Comparison of ENCODE assay signal across 24 mouse cellular contexts in genomic region chr8:126657546-126657945, GRCm38 (mm10).
DNase-seq lines count a peak whose midpoint lies in the region; ATAC-seq lines count a peak whose summit lies in the region.
"Had no signal": no experiment of that assay in that cellular context is flagged by ENCODE, and none has a peak within 500 bp of the region (broad histone marks: within the 10 kb centered on the region; RNA-seq: fewer than 3 reads in every experiment).

No protein-coding gene starts in this region.

- peak; percentile 51 for ATAC-seq in kidney, embryonic 14.5 days (ENCODE audit: low FRiP score, low TSS enrichment)
- no peak for ATAC-seq in neural tube, embryonic 15.5 days (ENCODE audit: low FRiP score)
- ATAC-seq in intestine, embryonic 16.5 days, result no peak
- ATAC-seq: CD4-positive, CD25-positive, alpha-beta regulatory T cell, adult 4 months; forebrain, postnatal 0 days; Patski had no signal

- no peak overlapping the region for H3K4me2 ChIP-seq in kidney, embryonic 14.5 days (replicated peaks; ENCODE audit: low read depth, low read length)
- H3K4me2 ChIP-seq in neural tube, embryonic 15.5 days, result no peak overlapping the region
- no peak overlapping the region for H3K4me2 ChIP-seq in intestine, embryonic 16.5 days (ENCODE audit: low read depth, low read length)
- H3K4me2 ChIP-seq: embryonic facial prominence, embryonic 12.5 days; heart, embryonic 11.5 days; hindbrain, embryonic 13.5 days; limb, embryonic 12.5 days; liver, embryonic 13.5 days; lung, embryonic 15.5 days; midbrain, embryonic 12.5 days; neural tube, embryonic 12.5 days had no signal

- H3K9ac ChIP-seq in kidney, embryonic 14.5 days (ENCODE audit: low read depth, low read length), result no peak overlapping the region
- H3K9ac ChIP-seq in neural tube, embryonic 15.5 days (replicated peaks), result no peak overlapping the region
- H3K9ac ChIP-seq in intestine, embryonic 16.5 days (ENCODE audit: low read depth, low read length), result no peak overlapping the region
- H3K9ac ChIP-seq: embryonic facial prominence, embryonic 12.5 days; forebrain, postnatal 0 days; hindbrain, embryonic 13.5 days; limb, embryonic 12.5 days; liver, embryonic 13.5 days; lung, embryonic 15.5 days; midbrain, embryonic 12.5 days; neural tube, embryonic 12.5 days had no signal

- H3K27ac ChIP-seq in kidney, embryonic 14.5 days (ENCODE audit: low read depth, low read length), result peak overlapping the region; percentile 47; the same call in 1 of the 2 replicates
- H3K27ac ChIP-seq in neural tube, embryonic 15.5 days (replicated peaks), result no peak overlapping the region
- H3K27ac ChIP-seq in intestine, embryonic 16.5 days (ENCODE audit: low read length), result no peak overlapping the region
- H3K27ac ChIP-seq: embryonic facial prominence, embryonic 12.5 days; hindbrain, embryonic 13.5 days; limb, embryonic 12.5 days; liver, embryonic 13.5 days; lung, embryonic 15.5 days; macrophage; midbrain, embryonic 12.5 days; neural tube, embryonic 12.5 days had no signal

- no peaks in the 10 kb centered on the region for H3K36me3 ChIP-seq in kidney, embryonic 14.5 days (ENCODE audit: control insufficient read depth, insufficient read depth, low read length)
- H3K36me3 ChIP-seq in neural tube, embryonic 15.5 days, result no peaks in the 10 kb centered on the region
- H3K36me3 ChIP-seq in intestine, embryonic 16.5 days (ENCODE audit: control insufficient read depth, insufficient read depth, low read length), result no peaks in the 10 kb centered on the region
- H3K36me3 ChIP-seq: embryonic facial prominence, embryonic 12.5 days; hindbrain, embryonic 13.5 days; limb, embryonic 12.5 days; liver, embryonic 13.5 days; lung, embryonic 15.5 days; midbrain, embryonic 12.5 days; neural tube, embryonic 12.5 days had no signal

- H3K4me3 ChIP-seq in kidney, embryonic 14.5 days (ENCODE audit: low read length), result no peak overlapping the region
- no peak overlapping the region for H3K4me3 ChIP-seq in neural tube, embryonic 15.5 days (replicated peaks)
- no peak overlapping the region for H3K4me3 ChIP-seq in intestine, embryonic 16.5 days (ENCODE audit: low read length)
- H3K4me3 ChIP-seq: embryonic facial prominence, embryonic 12.5 days; erythroblast, embryonic 14.5 days; hindbrain, embryonic 13.5 days; limb, embryonic 12.5 days; liver, embryonic 13.5 days; lung, embryonic 15.5 days; midbrain, embryonic 12.5 days; neural tube, embryonic 12.5 days had no signal

- no peaks in the 10 kb centered on the region for H3K27me3 ChIP-seq in kidney, embryonic 14.5 days (ENCODE audit: control insufficient read depth, insufficient read depth, low read length)
- H3K27me3 ChIP-seq in neural tube, embryonic 15.5 days (replicated peaks), result no peaks in the 10 kb centered on the region
- no peaks in the 10 kb centered on the region for H3K27me3 ChIP-seq in intestine, embryonic 16.5 days (replicated peaks; ENCODE audit: control insufficient read depth, insufficient read depth, low read length)
- H3K27me3 ChIP-seq: embryonic facial prominence, embryonic 12.5 days; hindbrain, embryonic 13.5 days; limb, embryonic 12.5 days; liver, embryonic 13.5 days; lung, embryonic 15.5 days; neural tube, embryonic 12.5 days; Patski had no signal

- peaks cover 38% of the 10 kb centered on the region for H3K4me1 ChIP-seq in kidney, embryonic 14.5 days (ENCODE audit: control insufficient read depth, insufficient read depth, low read length)
- peaks cover 54% of the 10 kb centered on the region for H3K4me1 ChIP-seq in neural tube, embryonic 15.5 days
- H3K4me1 ChIP-seq in intestine, embryonic 16.5 days (ENCODE audit: control insufficient read depth, insufficient read depth, low read length), result peaks cover 32% of the 10 kb centered on the region

- DNase-seq in adrenal gland, adult 2 months, result peak; percentile 57
- no peak for DNase-seq in adrenal gland, adult 18-20 months (ENCODE audit: low spot score in 2 of 2)
- DNase-seq in kidney, postnatal 25 days, result no peak
- DNase-seq in neural tube, embryonic 10.5 days (ENCODE audit: extremely low spot score, low spot score), result peak; percentile 40
- DNase-seq: cerebellum, adult 11-12 months; cerebellum, postnatal 25 days; forebrain, postnatal 0 days; heart, postnatal 14 days; liver, embryonic 13.5 days; thymus, postnatal 14 days had no signal

- 12% methylated on average over 6 of the region's 6 CpGs for WGBS in kidney, embryonic 14.5 days
- WGBS in neural tube, embryonic 15.5 days, result 65% methylated on average over 6 of the region's 6 CpGs
- 76% methylated on average over 6 of the region's 6 CpGs for WGBS in intestine, embryonic 16.5 days

- no peaks in the 10 kb centered on the region for H3K9me3 ChIP-seq in kidney, embryonic 14.5 days (ENCODE audit: control insufficient read depth, low read length)
- H3K9me3 ChIP-seq in neural tube, embryonic 15.5 days (replicated peaks), result no peaks in the 10 kb centered on the region
- no peaks in the 10 kb centered on the region for H3K9me3 ChIP-seq in intestine, embryonic 16.5 days (ENCODE audit: control insufficient read depth, low read length)
- H3K9me3 ChIP-seq: embryonic facial prominence, embryonic 12.5 days; hindbrain, embryonic 13.5 days; limb, embryonic 12.5 days; liver, embryonic 13.5 days; lung, embryonic 15.5 days; midbrain, embryonic 12.5 days; neural tube, embryonic 12.5 days had no signal

Comparison
In these comparisons a context has a peak if more than half of its experiments do, and no peak if none do; other contexts are left out.
1. DNase-seq: peak in adrenal gland, adult 2 months (single experiment) and neural tube, embryonic 10.5 days (single experiment); none in adrenal gland, adult 18-20 months (0 of 2) and kidney, postnatal 25 days (0 of 2).